Mouse (Mus musculus) kidney, embryonic 14.5 days (tissue): ENCODE results near the gene Mitf. TPM values are rescaled to one million over a fixed set of nuclear protein-coding genes. Genes with fewer than 3 reads are reported as not detected.

Source experiments
- ATAC-seq: fragments of 200-750 bp; cut with Nextera tagmentation; 2 replicates; pipeline ENCODE4 v1.8.0; 2017; ENCODE audit warnings: moderate number of reproducible peaks, mild to moderate bottlenecking, moderate TSS enrichment, moderate library complexity; ENCODE audit not compliant: low FRiP score, low TSS enrichment
- H3K27ac ChIP-seq: fragments of 300-500 bp; sonication (generic); 2 replicates; pipeline ENCODE4 v1.5.1; 2014; ENCODE audit warnings: low read depth, mild to moderate bottlenecking, low read length, moderate library complexity, mixed read lengths
- H3K27me3 ChIP-seq: fragments of 300-500 bp; sonication (generic); 2 replicates; pipeline ENCODE4 v1.6.1; 2014; ENCODE audit warnings: mild to moderate bottlenecking, low read length; ENCODE audit not compliant: control insufficient read depth, insufficient read depth
- H3K36me3 ChIP-seq: fragments of 300-500 bp; sonication (generic); 2 replicates; pipeline ENCODE4 v1.6.1; 2014; ENCODE audit warnings: low read length, mixed read lengths; ENCODE audit not compliant: control insufficient read depth, insufficient read depth
- H3K4me1 ChIP-seq: fragments of 300-500 bp; sonication (generic); 2 replicates; pipeline ENCODE4 v1.6.1; 2014; ENCODE audit warnings: low read length, mixed read lengths; ENCODE audit not compliant: control insufficient read depth, insufficient read depth
- H3K4me2 ChIP-seq: fragments of 300-500 bp; sonication (generic); replicated peaks from 2 replicates; pipeline ENCODE4 v1.6.1; 2014; ENCODE audit warnings: low read depth, mild to moderate bottlenecking, low read length
- H3K4me3 ChIP-seq: fragments of 300-500 bp; sonication (generic); 2 replicates; pipeline ENCODE4 v1.5.1; 2014; ENCODE audit warnings: mild to moderate bottlenecking, low read length
- H3K9ac ChIP-seq: fragments of 300-500 bp; sonication (generic); 2 replicates; pipeline ENCODE4 v1.6.1; 2014; ENCODE audit warnings: low read depth, mild to moderate bottlenecking, low read length, moderate library complexity
- H3K9me3 ChIP-seq: fragments of 300-500 bp; sonication (generic); 2 replicates; pipeline ENCODE4 v1.6.1; 2016; ENCODE audit warnings: low read length; ENCODE audit not compliant: control insufficient read depth
- WGBS: fragments of 180-500 bp; shearing (Covaris S2); extraction: QIAGEN DNeasy Blood & Tissue Kit; methylation state at CpG from one replicate; pipeline ENCODE4 v1.1.7; 2014; 5-methylcytosine and 5-hydroxymethylcytosine counted together
- polyA plus RNA-seq: library from polyadenylated mRNA; unstranded; fragments of >200 nt; fragmentation: Nextera tagmentation; extraction: Ambion mirVana; gene quantifications from 2 replicates; pipeline ENCODE4 v1.2.1, GENCODE M21; 2014

Mitf gene
- polyA plus RNA-seq, 1 experiment from 2014 or later = 3.6 TPM

DNA sequence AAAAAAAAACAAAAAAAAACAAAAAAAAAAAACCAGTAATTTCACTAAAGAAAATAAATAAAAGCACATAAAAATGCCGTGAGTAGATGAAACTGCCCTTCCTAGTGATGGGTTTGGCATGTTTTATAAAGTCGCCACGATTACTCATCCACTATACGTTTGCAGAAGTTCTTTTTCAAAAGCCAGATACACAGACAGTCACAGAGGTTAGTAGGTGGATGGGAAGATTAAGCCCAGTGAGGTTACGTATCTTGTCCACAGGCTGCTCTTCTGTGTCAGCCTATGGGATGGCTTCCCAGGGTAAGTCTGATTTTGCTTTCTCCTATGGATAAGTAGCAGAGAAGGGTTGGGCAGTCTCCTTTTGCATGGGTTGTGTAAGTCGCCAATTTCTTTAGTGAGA, 90.3 kb downstream of the Mitf start:
- H3K4me2 ChIP-seq = no peak overlapping the region
- H3K4me3 ChIP-seq = no peak overlapping the region
- no peak overlapping the region for H3K9ac ChIP-seq
- no peaks in the 10 kb centered on the region for H3K9me3 ChIP-seq
- no peaks in the 10 kb centered on the region for H3K4me1 ChIP-seq
- H3K27ac ChIP-seq = no peak overlapping the region
- no peak for ATAC-seq
- H3K36me3 ChIP-seq = no peaks in the 10 kb centered on the region
- H3K27me3 ChIP-seq = no peaks in the 10 kb centered on the region
- WGBS = 82% methylated on average over 6 of the region's 6 CpGs

DNA sequence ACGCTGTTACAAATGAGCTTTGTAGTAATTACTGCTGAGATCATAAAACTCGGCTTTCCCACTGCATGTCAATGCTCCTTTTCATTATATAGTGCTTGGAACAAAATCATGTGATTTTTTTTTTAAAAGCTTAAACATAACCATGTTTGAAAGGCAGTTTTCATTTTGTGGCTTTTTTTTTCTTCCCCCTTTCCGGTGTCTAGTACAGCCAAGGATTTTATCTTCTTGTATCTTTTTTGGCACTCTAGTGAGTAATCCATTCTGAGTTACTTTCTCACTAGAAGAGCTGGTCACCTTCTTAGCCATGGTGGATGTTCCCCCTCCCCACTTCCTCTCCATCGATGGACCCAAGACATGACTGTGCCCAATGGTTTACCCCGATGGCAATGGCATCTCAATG, 91.2 kb downstream of the Mitf start:
- Histone ChIP-seq H3K27ac (no peak overlapping the region), H3K9me3 (no peaks in the 10 kb centered on the region), H3K9ac (no peak overlapping the region), H3K4me3 (no peak overlapping the region), H3K4me2 (no peak overlapping the region), H3K4me1 (no peaks in the 10 kb centered on the region), H3K27me3 (no peaks in the 10 kb centered on the region), H3K36me3 (no peaks in the 10 kb centered on the region)
- WGBS = 71% methylated on average over 5 of the region's 5 CpGs
- ATAC-seq = no peak

DNA sequence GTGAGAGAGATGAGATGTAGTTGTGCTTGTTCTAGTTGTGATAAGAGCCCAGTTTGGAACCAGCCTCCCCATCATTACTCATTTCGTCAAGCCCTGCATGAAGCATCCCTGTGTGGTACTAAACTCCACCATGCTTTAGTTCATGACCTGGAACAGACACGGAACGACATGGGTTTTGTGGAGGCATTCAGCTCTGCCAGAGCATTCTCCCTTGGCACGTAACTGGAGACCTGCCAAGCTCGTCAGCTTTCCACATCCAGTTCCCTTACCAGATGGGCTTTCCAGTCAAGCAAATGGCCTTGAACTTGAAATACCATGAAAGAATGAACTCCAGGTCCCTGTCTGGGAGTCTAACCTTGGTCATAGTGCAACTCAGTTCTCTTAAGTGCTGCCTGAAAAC, 94.7 kb downstream of the Mitf start:
- Histone ChIP-seq H3K36me3 (no peaks in the 10 kb centered on the region), H3K27me3 (no peaks in the 10 kb centered on the region), H3K27ac (no peak overlapping the region), H3K4me3 (no peak overlapping the region), H3K9ac (no peak overlapping the region), H3K4me2 (no peak overlapping the region), H3K9me3 (no peaks in the 10 kb centered on the region), H3K4me1 (no peaks in the 10 kb centered on the region)
- 75% methylated on average over 5 of the region's 5 CpGs for WGBS
- ATAC-seq = no peak

DNA sequence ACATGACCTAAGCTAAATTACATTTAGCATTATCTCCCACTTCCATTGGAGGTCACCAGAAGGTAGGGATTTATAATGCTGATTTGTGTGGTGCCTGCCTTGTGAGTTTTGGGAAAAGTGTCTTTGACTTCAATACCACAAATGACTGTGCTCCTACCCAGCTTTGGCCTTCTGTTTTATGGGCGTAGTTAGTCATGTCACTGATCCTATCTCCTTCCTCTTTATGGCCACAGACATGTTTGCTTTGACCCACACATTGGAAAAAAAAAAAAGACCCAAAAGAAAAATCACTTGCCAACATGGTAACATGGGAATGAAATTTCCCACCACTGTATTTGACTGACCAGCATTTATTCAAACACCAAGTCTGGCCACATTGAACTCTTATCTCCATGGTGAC, 95.4 kb downstream of the Mitf start:
- H3K27me3 ChIP-seq = no peaks in the 10 kb centered on the region
- no peak for ATAC-seq

DNA sequence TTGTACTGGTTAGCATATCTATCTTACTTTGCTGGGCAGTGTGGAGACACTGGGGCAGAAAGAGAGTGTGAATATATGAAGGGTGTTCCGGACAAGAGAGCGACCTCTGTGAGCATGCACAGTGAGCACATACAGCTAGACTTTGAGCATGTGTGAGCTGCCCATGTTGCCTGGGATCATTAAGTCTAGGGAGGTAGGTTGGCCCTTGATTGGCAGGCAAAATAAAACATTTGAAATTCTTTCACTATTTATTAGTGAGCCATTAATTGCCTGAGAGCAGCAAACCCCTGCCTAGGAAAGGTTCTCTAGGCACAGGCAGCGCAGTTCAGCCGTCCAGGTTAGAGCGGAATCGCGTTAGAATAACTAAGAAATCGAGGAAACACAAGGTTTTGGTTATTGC, 107.9 kb downstream of the Mitf start:
- Histone ChIP-seq H3K4me3 (no peak overlapping the region), H3K4me2 (no peak overlapping the region), H3K9ac (no peak overlapping the region), H3K27me3 (no peaks in the 10 kb centered on the region), H3K36me3 (no peaks in the 10 kb centered on the region), H3K27ac (peak overlapping the region; percentile 12; the same call in 1 of the 2 replicates), H3K9me3 (no peaks in the 10 kb centered on the region), H3K4me1 (peaks cover 4% of the 10 kb centered on the region; the same call in 1 of the 2 replicates)
- 73% methylated on average over 8 of the region's 8 CpGs for WGBS
- ATAC-seq = peak; percentile 63; the same call in 1 of the 2 replicates

More for the DNA sequence above, 95.4 kb downstream of the Mitf start:
- Histone ChIP-seq H3K4me3 (no peak overlapping the region), H3K9ac (no peak overlapping the region), H3K27ac (no peak overlapping the region), H3K9me3 (no peaks in the 10 kb centered on the region), H3K4me2 (no peak overlapping the region), H3K4me1 (no peaks in the 10 kb centered on the region), H3K36me3 (no peaks in the 10 kb centered on the region)
- 92% methylated on average over 1 of the region's 1 CpGs for WGBS

DNA sequence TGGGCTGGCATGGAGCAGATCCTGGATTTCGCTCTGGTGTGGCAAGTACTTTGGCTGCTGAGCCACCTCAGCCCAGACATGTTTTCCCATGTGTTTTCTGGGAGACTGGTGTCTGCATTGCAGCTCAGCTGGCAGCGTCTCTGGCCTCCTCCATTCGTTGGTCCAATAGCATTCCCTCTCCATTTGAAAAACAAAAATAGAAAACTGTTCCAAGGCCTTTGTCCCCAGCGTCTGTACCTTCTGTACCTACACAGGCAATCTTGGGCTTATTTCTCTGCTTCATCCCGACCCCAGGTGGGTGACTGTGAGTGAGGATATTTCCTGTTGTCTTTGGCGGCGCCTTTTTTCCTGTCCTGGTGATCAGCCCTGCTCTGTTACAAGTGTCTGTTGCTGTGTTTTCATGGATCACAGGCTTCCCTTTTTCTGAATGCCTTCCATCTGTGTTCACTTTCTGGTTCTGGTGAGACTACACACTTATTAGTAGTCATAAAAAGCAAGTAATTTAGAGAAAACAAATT, 109.6 kb downstream of the Mitf start:
- Histone ChIP-seq H3K9me3 (no peaks in the 10 kb centered on the region), H3K36me3 (no peaks in the 10 kb centered on the region), H3K27ac (no peak overlapping the region), H3K9ac (no peak overlapping the region), H3K4me2 (no peak overlapping the region), H3K4me3 (no peak overlapping the region), H3K27me3 (no peaks in the 10 kb centered on the region), H3K4me1 (peaks cover 4% of the 10 kb centered on the region; the same call in 1 of the 2 replicates)
- no peak for ATAC-seq
- 77% methylated on average over 7 of the region's 7 CpGs for WGBS

DNA sequence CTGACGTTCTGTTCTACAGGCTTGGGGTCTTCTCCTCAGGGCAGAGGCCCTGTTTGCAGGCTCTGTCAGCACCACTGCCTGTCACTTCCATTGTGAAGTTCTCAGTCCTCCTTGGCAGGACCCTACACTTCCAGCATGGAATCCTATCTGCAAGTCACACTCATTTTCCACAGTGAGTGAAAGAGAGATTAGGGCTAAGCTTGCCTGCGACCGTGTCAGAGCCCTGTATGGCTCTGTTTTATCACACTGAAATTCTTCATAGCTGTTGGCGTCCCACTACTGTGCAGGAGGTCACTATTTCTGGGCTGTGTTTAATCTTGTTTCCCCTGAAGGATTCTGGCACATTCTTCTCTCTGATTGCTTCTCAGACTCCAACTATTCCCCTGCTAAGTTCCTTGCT, 111.2 kb downstream of the Mitf start:
- H3K4me3 ChIP-seq = no peak overlapping the region
- H3K9ac ChIP-seq = no peak overlapping the region
- no peak overlapping the region for H3K4me2 ChIP-seq
- H3K4me1 ChIP-seq = peaks cover 4% of the 10 kb centered on the region; the same call in 1 of the 2 replicates
- no peaks in the 10 kb centered on the region for H3K27me3 ChIP-seq
- WGBS = 65% methylated on average over 4 of the region's 4 CpGs
- H3K9me3 ChIP-seq = no peaks in the 10 kb centered on the region
- no peak for ATAC-seq
- no peaks in the 10 kb centered on the region for H3K36me3 ChIP-seq
- peak overlapping the region; percentile 38; the same call in 1 of the 2 replicates for H3K27ac ChIP-seq

DNA sequence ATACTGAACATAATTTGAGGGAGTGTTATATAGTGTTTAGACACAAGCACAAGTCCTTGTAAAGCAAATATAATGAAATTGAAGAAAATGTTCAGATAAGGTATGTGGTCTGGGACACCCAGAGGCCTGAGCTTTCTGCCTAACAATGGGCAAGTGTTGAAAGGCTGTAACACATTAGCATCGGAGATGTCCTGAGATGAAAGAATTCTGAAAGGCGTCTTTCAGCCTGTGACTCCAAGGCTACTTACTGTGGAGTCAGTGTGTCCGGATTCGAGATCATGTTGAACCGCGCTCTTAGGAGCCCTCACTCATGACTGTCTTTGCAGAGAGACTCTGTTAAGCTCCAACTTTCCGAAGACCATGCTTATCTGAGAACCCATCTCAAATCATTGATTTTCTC, 111.6 kb downstream of the Mitf start:
- no peak for ATAC-seq
- no peak overlapping the region for H3K4me2 ChIP-seq
- no peaks in the 10 kb centered on the region for H3K9me3 ChIP-seq
- H3K27ac ChIP-seq = peak overlapping the region; percentile 38; the same call in 1 of the 2 replicates
- no peak overlapping the region for H3K4me3 ChIP-seq
- no peak overlapping the region for H3K9ac ChIP-seq
- 78% methylated on average over 7 of the region's 7 CpGs for WGBS
- no peaks in the 10 kb centered on the region for H3K27me3 ChIP-seq
- peaks cover 4% of the 10 kb centered on the region; the same call in 1 of the 2 replicates for H3K4me1 ChIP-seq
- H3K36me3 ChIP-seq = no peaks in the 10 kb centered on the region

DNA sequence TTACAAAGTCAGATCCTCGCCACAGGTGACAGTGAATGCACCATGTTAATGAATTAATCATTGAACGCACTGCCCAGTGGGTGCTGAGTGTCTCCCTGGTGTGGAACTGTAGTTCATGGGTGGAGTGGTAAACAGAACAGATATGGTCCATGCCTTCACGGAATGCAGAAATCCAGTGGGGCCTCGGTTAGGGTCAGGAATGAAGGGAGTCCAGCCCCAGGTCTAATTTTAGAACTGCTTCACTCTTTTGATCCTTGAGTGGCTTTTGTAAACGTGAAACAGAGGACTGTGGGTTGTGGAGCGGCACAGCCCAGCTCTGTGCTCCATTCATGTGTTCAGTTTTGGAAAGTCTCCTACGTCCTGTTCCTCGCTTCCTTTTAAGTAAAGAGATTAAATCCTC, 112.4 kb downstream of the Mitf start:
- no peak overlapping the region for H3K4me3 ChIP-seq
- WGBS = 37% methylated on average over 8 of the region's 8 CpGs
- peaks cover 4% of the 10 kb centered on the region; the same call in 1 of the 2 replicates for H3K4me1 ChIP-seq
- H3K9ac ChIP-seq = no peak overlapping the region
- H3K9me3 ChIP-seq = no peaks in the 10 kb centered on the region
- H3K27ac ChIP-seq = no peak overlapping the region; the same call in 1 of the 2 replicates
- H3K27me3 ChIP-seq = no peaks in the 10 kb centered on the region
- H3K4me2 ChIP-seq = no peak overlapping the region; the same call in 1 of the 2 replicates
- ATAC-seq = peak; percentile 75
- H3K36me3 ChIP-seq = no peaks in the 10 kb centered on the region
